Mouse (Mus musculus) forebrain, embryonic 11.5 days (tissue): ENCODE results near the gene Col18a1. TPM values are rescaled to one million over a fixed set of nuclear protein-coding genes. Genes with fewer than 3 reads are reported as not detected.

Experiments used
- ATAC-seq: fragments of 200-750 bp; cut with Nextera tagmentation; replicated peaks from 2 replicates; pipeline ENCODE4 v1.8.0; 2017; ENCODE audit warnings: moderate TSS enrichment; ENCODE audit not compliant: low FRiP score
- DNase-seq: peaks from one replicate; pipeline ENCODE4 v3.0.0-alpha.2; 2017; ENCODE audit warnings: low spot score
- H3K27ac ChIP-seq: fragments of 300-500 bp; sonication (generic); 2 replicates; pipeline ENCODE4 v1.5.1; 2014; ENCODE audit warnings: low read depth, low read length
- H3K27me3 ChIP-seq: fragments of 300-500 bp; sonication (generic); 2 replicates; pipeline ENCODE4 v1.6.1; 2014; ENCODE audit warnings: mild to moderate bottlenecking, low read length, mixed read lengths; ENCODE audit not compliant: control insufficient read depth, insufficient read depth
- H3K36me3 ChIP-seq: fragments of 300-500 bp; sonication (generic); 2 replicates; pipeline ENCODE4 v1.6.1; 2014; ENCODE audit warnings: mild to moderate bottlenecking, low read length, moderate library complexity, mixed read lengths; ENCODE audit not compliant: control insufficient read depth, insufficient read depth
- H3K4me1 ChIP-seq: fragments of 300-500 bp; sonication (generic); replicated peaks from 2 replicates; pipeline ENCODE4 v1.6.1; 2014; ENCODE audit warnings: low read length, mixed read lengths; ENCODE audit not compliant: control insufficient read depth, insufficient read depth
- H3K4me2 ChIP-seq: fragments of 300-500 bp; sonication (generic); 2 replicates; pipeline ENCODE4 v1.6.1; 2014; ENCODE audit warnings: low read depth, mild to moderate bottlenecking, low read length, moderate library complexity, mixed read lengths; ENCODE audit not compliant: severe bottlenecking
- H3K4me3 ChIP-seq: fragments of 300-500 bp; sonication (generic); 2 replicates; pipeline ENCODE4 v1.5.1; 2014; ENCODE audit warnings: low read depth, low read length
- H3K9ac ChIP-seq: fragments of 300-500 bp; sonication (generic); 2 replicates; pipeline ENCODE4 v1.6.1; 2014; ENCODE audit warnings: low read length
- H3K9me3 ChIP-seq: fragments of 300-500 bp; sonication (generic); 2 replicates; pipeline ENCODE4 v1.6.1; 2016; ENCODE audit warnings: low read length, mixed read lengths; ENCODE audit not compliant: control insufficient read depth
- WGBS: fragments of 180-500 bp; shearing (Covaris S2); extraction: QIAGEN DNeasy Blood & Tissue Kit; methylation state at CpG from one replicate; pipeline ENCODE4 v1.1.7; 2014; 5-methylcytosine and 5-hydroxymethylcytosine counted together
- polyA plus RNA-seq: library from polyadenylated mRNA; unstranded; fragments of >200 nt; fragmentation: Nextera tagmentation; extraction: Ambion mirVana; gene quantifications from 2 replicates; pipeline ENCODE4 v1.2.1, GENCODE M21; 2014

The Col18a1 gene
- polyA plus RNA-seq, 1 experiment from 2014 or later = 86.7 TPM

- Histone ChIP-seq H3K9ac (no peak overlapping the region), H3K27me3 (no peaks in the 10 kb centered on the region), H3K27ac (no peak overlapping the region), H3K4me1 (no peaks in the 10 kb centered on the region), H3K9me3 (no peaks in the 10 kb centered on the region), H3K4me2 (no peak overlapping the region), H3K4me3 (no peak overlapping the region), H3K36me3 (no peaks in the 10 kb centered on the region)
- WGBS = 52% methylated on average over 4 of the region's 4 CpGs
- ATAC-seq = 0 out of 2 replicates have a peak, but pooled peaks have one; percentile 15
- DNase-seq = no peak
Observed at GRCm38 (mm10) chr10:77116537-77117455, 49.6 kb downstream of the Col18a1 start.

GRCm38 (mm10) chr10:77113489-77114240, 52.7 kb downstream of the Col18a1 start:
- WGBS = 69% methylated on average over 19 of the region's 19 CpGs
- DNase-seq = no peak
- Histone ChIP-seq H3K4me3 (no peak overlapping the region), H3K36me3 (no peaks in the 10 kb centered on the region), H3K9me3 (no peaks in the 10 kb centered on the region), H3K27me3 (no peaks in the 10 kb centered on the region), H3K27ac (no peak overlapping the region), H3K9ac (no peak overlapping the region), H3K4me1 (no peaks in the 10 kb centered on the region), H3K4me2 (no peak overlapping the region)
- no peak for ATAC-seq

- 88% methylated on average over 4 of the region's 4 CpGs for WGBS
- no peak overlapping the region for H3K27ac ChIP-seq
Observed at GRCm38 (mm10) chr10:77111550-77112249, 54.6 kb downstream of the Col18a1 start.

GRCm38 (mm10) chr10:77110843-77111242, 55.5 kb downstream of the Col18a1 start:
- Histone ChIP-seq H3K36me3 (no peaks in the 10 kb centered on the region), H3K27ac (no peak overlapping the region), H3K9ac (no peak overlapping the region), H3K9me3 (no peaks in the 10 kb centered on the region), H3K27me3 (no peaks in the 10 kb centered on the region), H3K4me1 (no peaks in the 10 kb centered on the region), H3K4me3 (no peak overlapping the region), H3K4me2 (no peak overlapping the region)
- ATAC-seq (no peak), DNase-seq (no peak)
- WGBS = 81% methylated on average over 7 of the region's 7 CpGs

More at GRCm38 (mm10) chr10:77111550-77112249, 54.6 kb downstream of the Col18a1 start:
- no peak overlapping the region for H3K4me2 ChIP-seq
- ATAC-seq (no peak), DNase-seq (no peak)
- no peaks in the 10 kb centered on the region for H3K27me3 ChIP-seq
- no peaks in the 10 kb centered on the region for H3K4me1 ChIP-seq
- H3K9ac ChIP-seq = no peak overlapping the region
- H3K9me3 ChIP-seq = no peaks in the 10 kb centered on the region
- no peak overlapping the region for H3K4me3 ChIP-seq
- no peaks in the 10 kb centered on the region for H3K36me3 ChIP-seq

GRCm38 (mm10) chr10:77110010-77110409, 56.3 kb downstream of the Col18a1 start:
- Histone ChIP-seq H3K4me1 (no peaks in the 10 kb centered on the region), H3K27ac (no peak overlapping the region), H3K36me3 (no peaks in the 10 kb centered on the region), H3K27me3 (no peaks in the 10 kb centered on the region), H3K4me3 (no peak overlapping the region), H3K9me3 (no peaks in the 10 kb centered on the region), H3K4me2 (no peak overlapping the region), H3K9ac (no peak overlapping the region)
- DNase-seq (no peak), ATAC-seq (no peak)
- 96% methylated on average over 9 of the region's 9 CpGs for WGBS

GRCm38 (mm10) chr10:77108106-77108505, 58.2 kb downstream of the Col18a1 start:
- Histone ChIP-seq H3K27ac (no peak overlapping the region), H3K4me1 (no peaks in the 10 kb centered on the region), H3K36me3 (no peaks in the 10 kb centered on the region), H3K4me3 (no peak overlapping the region), H3K27me3 (no peaks in the 10 kb centered on the region), H3K9me3 (no peaks in the 10 kb centered on the region), H3K4me2 (no peak overlapping the region), H3K9ac (no peak overlapping the region)
- WGBS = 84% methylated on average over 4 of the region's 4 CpGs
- no peak for DNase-seq
- no peak for ATAC-seq

- H3K4me2 ChIP-seq = no peak overlapping the region
- no peak overlapping the region for H3K27ac ChIP-seq
- no peaks in the 10 kb centered on the region for H3K36me3 ChIP-seq
- H3K9ac ChIP-seq = no peak overlapping the region
- H3K9me3 ChIP-seq = no peaks in the 10 kb centered on the region
- DNase-seq (no peak), ATAC-seq (no peak)
- no peak overlapping the region for H3K4me3 ChIP-seq
- H3K27me3 ChIP-seq = no peaks in the 10 kb centered on the region
- H3K4me1 ChIP-seq = no peaks in the 10 kb centered on the region
Observed at GRCm38 (mm10) chr10:77104327-77104726, 62.0 kb downstream of the Col18a1 start.

- Histone ChIP-seq H3K9me3 (no peaks in the 10 kb centered on the region), H3K36me3 (no peaks in the 10 kb centered on the region), H3K9ac (no peak overlapping the region), H3K4me2 (no peak overlapping the region), H3K4me3 (no peak overlapping the region), H3K27ac (no peak overlapping the region), H3K4me1 (no peaks in the 10 kb centered on the region), H3K27me3 (no peaks in the 10 kb centered on the region)
- WGBS = 78% methylated on average over 8 of the region's 8 CpGs
- ATAC-seq (no peak), DNase-seq (no peak)
Observed at GRCm38 (mm10) chr10:77103689-77104088, 62.7 kb downstream of the Col18a1 start.
